Mouse (Mus musculus): ENCODE data around the gene Fbl. TPM values are rescaled to one million over a fixed set of nuclear protein-coding genes. Genes with fewer than 3 reads are reported as not detected.

Gene Fbl
- total RNA-seq (2023) = 213 to 229 TPM (median 221 TPM) in 4 replicates

GRCm38 (mm10) chr7:28169489-28170422 lies at the start of gene Fbl:
TSS of gene Fbl (plus strand) at chr7:28169710.

GRCm38 (mm10) chr7:28129166-28129565 lies 40.3 kb upstream of the Fbl start, which contains the start of gene 9530053A07Rik:
TSS of gene 9530053A07Rik (plus strand) at chr7:28129466.

GRCm38 (mm10) chr7:28179228-28179627 lies 9.7 kb downstream of the Fbl start, which contains the start of gene Dyrk1b:
TSS of gene Dyrk1b (plus strand) at chr7:28179469.

Other genes with a start within 250 kb of the Fbl start
- 11.9 to 16.6 TPM (median 13.5 TPM) in 4 replicates for gene Zfp974, start 240.2 kb upstream of the Fbl start, total RNA-seq (2023)
- 9.1 to 11.1 TPM (median 10.4 TPM) in 4 replicates for gene Zfp780b, start 190.5 kb upstream of the Fbl start, total RNA-seq (2023)
- gene Zfp850, start 155.6 kb upstream of the Fbl start, total RNA-seq (2023) = 7.8 to 10.0 TPM (median 9.0 TPM) in 4 replicates
- 105 to 128 TPM (median 110 TPM) in 4 replicates for gene Psmc4, start 119.6 kb upstream of the Fbl start, total RNA-seq (2023)
- gene Fcgbp, start 98.5 kb upstream of the Fbl start, total RNA-seq (2023) = not detected in 4 replicates
- not detected in 4 replicates for gene 9530053A07Rik, start 40.2 kb upstream of the Fbl start, total RNA-seq (2023)
- 19.6 to 26.1 TPM (median 20.6 TPM) in 4 replicates for gene Dyrk1b, start 9.8 kb downstream of the Fbl start, total RNA-seq (2023)
- 1.1 to 1.8 TPM (median 1.3 TPM) in 4 replicates for gene Eid2, start 98.2 kb downstream of the Fbl start, total RNA-seq (2023)
- gene Eid2b, start 108.0 kb downstream of the Fbl start, total RNA-seq (2023) = 2.8 to 3.8 TPM (median 3.1 TPM) in 4 replicates
- not detected in 4 replicates for gene Selenov, start 121.5 kb downstream of the Fbl start, total RNA-seq (2023)
- 0.45 to 0.73 TPM in 2 of 4 replicates, not detected in the others for gene Dll3, start 132.5 kb downstream of the Fbl start, total RNA-seq (2023)
- gene Timm50, start 142.4 kb downstream of the Fbl start, total RNA-seq (2023) = 35.7 to 50.0 TPM (median 41.5 TPM) in 4 replicates
- gene Supt5, start 169.0 kb downstream of the Fbl start, total RNA-seq (2023) = 158 to 180 TPM (median 162 TPM) in 4 replicates
- 2,978 to 3,247 TPM (median 3,204 TPM) in 4 replicates for gene Rps16, start 180.9 kb downstream of the Fbl start, total RNA-seq (2023)
- gene Plekhg2, start 202.9 kb downstream of the Fbl start, total RNA-seq (2023) = 130 to 143 TPM (median 135 TPM) in 4 replicates
- 804 to 1,027 TPM (median 895 TPM) in 4 replicates for gene Zfp36, start 210.5 kb downstream of the Fbl start, total RNA-seq (2023)
- gene Med29, start 223.0 kb downstream of the Fbl start, total RNA-seq (2023) = 13.9 to 18.0 TPM (median 15.8 TPM) in 4 replicates
- 156 to 175 TPM (median 161 TPM) in 4 replicates for gene Paf1, start 223.2 kb downstream of the Fbl start, total RNA-seq (2023)

Data from B cell, adult 62 days (primary cell).